Comparison of ENCODE assay signal across 8 mouse cellular contexts in genomic region chr12:50999295-51000237, GRCm38 (mm10).
A peak's percentile ranks its signal among the peaks of the same experiment; 100 is the strongest.
DNase-seq lines count a peak whose midpoint lies in the region; ATAC-seq lines count a peak whose summit lies in the region.
"Had no signal": no experiment of that assay in that cellular context is flagged by ENCODE, and none has a peak within 500 bp of the region (broad histone marks: within the 10 kb centered on the region; RNA-seq: fewer than 3 reads in every experiment).

No protein-coding gene starts in this region.

- H3K27ac ChIP-seq in intestine, embryonic 16.5 days (ENCODE audit: low read length) = no peak overlapping the region
- H3K27ac ChIP-seq in midbrain, embryonic 14.5 days (replicated peaks; ENCODE audit: low read depth, low read length) = 0 out of 2 replicates have a peak overlapping the region, but pooled peaks have one; percentile 2
- H3K27ac ChIP-seq in stomach, embryonic 16.5 days (ENCODE audit: low read length) = peak overlapping the region; percentile 26; the same call in 1 of the 2 replicates
- H3K27ac ChIP-seq: liver, embryonic 15.5 days had no signal

- peak overlapping the region; percentile 16; the same call in 1 of the 2 replicates for H3K4me2 ChIP-seq in intestine, embryonic 16.5 days (ENCODE audit: low read depth, low read length)
- H3K4me2 ChIP-seq in midbrain, embryonic 14.5 days (ENCODE audit: low read length) = no peak overlapping the region
- peak overlapping the region; percentile 32; the same call in 1 of the 2 replicates for H3K4me2 ChIP-seq in stomach, embryonic 16.5 days (ENCODE audit: low read depth, low read length)
- H3K4me2 ChIP-seq: liver, embryonic 15.5 days had no signal

- H3K27me3 ChIP-seq in intestine, embryonic 16.5 days (replicated peaks; ENCODE audit: control insufficient read depth, insufficient read depth, low read length) = no peaks in the 10 kb centered on the region
- H3K27me3 ChIP-seq in midbrain, embryonic 14.5 days (ENCODE audit: control insufficient read depth, insufficient read depth, low read length) = peaks cover 37% of the 10 kb centered on the region
- no peaks in the 10 kb centered on the region for H3K27me3 ChIP-seq in stomach, embryonic 16.5 days (ENCODE audit: control insufficient read depth, insufficient read depth, low read length)
- H3K27me3 ChIP-seq: liver, embryonic 15.5 days had no signal

- peaks cover 3% of the 10 kb centered on the region; the same call in 1 of the 2 replicates for H3K4me1 ChIP-seq in intestine, embryonic 16.5 days (ENCODE audit: control insufficient read depth, insufficient read depth, low read length)
- peaks cover 28% of the 10 kb centered on the region for H3K4me1 ChIP-seq in midbrain, embryonic 14.5 days (ENCODE audit: control insufficient read depth, insufficient read depth, low read length)
- H3K4me1 ChIP-seq in stomach, embryonic 16.5 days (ENCODE audit: control insufficient read depth, insufficient read depth, low read length) = peaks cover 7% of the 10 kb centered on the region; the same call in 1 of the 2 replicates
- H3K4me1 ChIP-seq: liver, embryonic 15.5 days had no signal

- H3K9ac ChIP-seq in intestine, embryonic 16.5 days (ENCODE audit: low read depth, low read length) = no peak overlapping the region
- H3K9ac ChIP-seq in midbrain, embryonic 14.5 days (replicated peaks; ENCODE audit: low read length) = no peak overlapping the region
- no peak overlapping the region for H3K9ac ChIP-seq in stomach, embryonic 16.5 days (ENCODE audit: low read length)
- H3K9ac ChIP-seq: liver, embryonic 15.5 days had no signal

- intact Hi-C loops in left cerebral cortex, postnatal 25 days (cut with DNase I) = loop anchor here (5.0 kb wide), 2 partner anchors 118 to 188 kb away; no protein-coding TSS in a partner anchor

- H3K9me3 ChIP-seq in intestine, embryonic 16.5 days (ENCODE audit: control insufficient read depth, low read length) = no peaks in the 10 kb centered on the region
- no peaks in the 10 kb centered on the region for H3K9me3 ChIP-seq in midbrain, embryonic 14.5 days (ENCODE audit: control insufficient read depth, low read length)
- H3K9me3 ChIP-seq in stomach, embryonic 16.5 days (replicated peaks; ENCODE audit: control insufficient read depth, low read length) = no peaks in the 10 kb centered on the region
- H3K9me3 ChIP-seq: liver, embryonic 15.5 days had no signal

- no peak overlapping the region for H3K4me3 ChIP-seq in intestine, embryonic 16.5 days (ENCODE audit: low read length)
- H3K4me3 ChIP-seq in midbrain, embryonic 14.5 days (replicated peaks; ENCODE audit: low read depth, low read length) = no peak overlapping the region
- peak overlapping the region; percentile 12; the same call in 1 of the 2 replicates for H3K4me3 ChIP-seq in stomach, embryonic 16.5 days (replicated peaks; ENCODE audit: low read length)
- H3K4me3 ChIP-seq: liver, embryonic 15.5 days had no signal

- 26% methylated on average over 20 of the region's 20 CpGs for WGBS in intestine, embryonic 16.5 days
- WGBS in midbrain, embryonic 14.5 days = 32% methylated on average over 20 of the region's 20 CpGs
- 22% methylated on average over 20 of the region's 20 CpGs for WGBS in stomach, embryonic 16.5 days

- no peaks in the 10 kb centered on the region for H3K36me3 ChIP-seq in intestine, embryonic 16.5 days (ENCODE audit: control insufficient read depth, insufficient read depth, low read length)
- no peaks in the 10 kb centered on the region for H3K36me3 ChIP-seq in midbrain, embryonic 14.5 days (ENCODE audit: control insufficient read depth, insufficient read depth, low read length)
- no peaks in the 10 kb centered on the region for H3K36me3 ChIP-seq in stomach, embryonic 16.5 days (ENCODE audit: control insufficient read depth, insufficient read depth, low read length)
- H3K36me3 ChIP-seq: liver, embryonic 15.5 days had no signal

- DNase-seq in adrenal gland, adult 2 months = peak; percentile 52
- DNase-seq in cerebellum, postnatal 14 days = peak; percentile 95 to 98
- DNase-seq in frontal cortex, postnatal 14 days (ENCODE audit: low spot score in 2 of 2) = peak; percentile 82 to 83
- peak; percentile 81 to 82 for DNase-seq in left cerebral cortex, postnatal 25 days (ENCODE audit: low spot score in 2 of 2)
- peak; percentile 91 for DNase-seq in midbrain, embryonic 14.5 days

- peak; percentile 93 for ATAC-seq in intestine, embryonic 16.5 days
- peak; percentile 79 for ATAC-seq in midbrain, embryonic 14.5 days (ENCODE audit: low FRiP score, low TSS enrichment)
- ATAC-seq in stomach, embryonic 16.5 days (ENCODE audit: insufficient read depth, low FRiP score) = peak; percentile 90
